Mouse (Mus musculus) CD4-positive, CD25-positive, alpha-beta regulatory T cell, adult 2 months (primary cell): ENCODE measurements around the gene Syn3.
"Not testable (repeated sequence)": the region's sequence is repeated elsewhere in the genome, so short reads cannot be mapped to it uniquely, and the experiment has no call there.

Experiments used
- DNase-seq: peaks from one replicate; pipeline ENCODE4 v3.0.0-alpha.2; 2012; ENCODE audit warnings: low read depth, low spot score

Syn3 gene

DNA sequence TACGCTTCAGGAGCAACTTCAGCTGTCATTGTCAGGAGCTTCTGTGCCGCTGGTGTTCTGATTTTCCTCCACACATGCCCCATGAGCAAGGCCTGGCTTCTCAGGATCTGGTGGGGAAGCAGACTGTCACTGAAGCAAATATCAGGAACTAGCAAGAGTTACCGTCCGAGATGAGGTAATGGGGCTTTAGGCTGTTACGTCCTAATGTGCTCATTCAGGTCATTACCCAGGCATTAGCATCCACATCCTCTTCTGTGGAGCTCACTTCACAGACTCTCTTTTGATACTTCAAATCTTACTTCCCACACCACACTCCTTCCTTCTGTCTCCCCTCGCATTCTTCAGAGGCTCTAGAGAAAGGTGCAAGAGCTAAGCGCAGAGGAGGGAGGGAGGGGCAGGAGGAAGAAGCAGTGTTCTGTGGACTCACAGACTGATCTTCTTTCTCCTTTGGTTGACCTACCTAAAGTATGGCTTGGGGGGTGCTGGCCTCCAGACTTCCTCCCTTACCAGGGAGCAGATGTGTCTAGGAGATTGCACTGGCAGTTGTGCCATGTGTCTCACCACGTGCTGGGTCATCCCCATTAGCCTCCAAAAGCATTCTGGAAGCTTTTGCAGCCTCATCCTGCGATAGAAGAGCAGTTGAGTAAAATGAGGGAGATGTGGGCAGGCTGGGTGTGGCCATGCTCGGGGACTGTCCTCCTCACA, 445.7 kb downstream of the Syn3 start:
- DNase-seq, result no peak

DNA sequence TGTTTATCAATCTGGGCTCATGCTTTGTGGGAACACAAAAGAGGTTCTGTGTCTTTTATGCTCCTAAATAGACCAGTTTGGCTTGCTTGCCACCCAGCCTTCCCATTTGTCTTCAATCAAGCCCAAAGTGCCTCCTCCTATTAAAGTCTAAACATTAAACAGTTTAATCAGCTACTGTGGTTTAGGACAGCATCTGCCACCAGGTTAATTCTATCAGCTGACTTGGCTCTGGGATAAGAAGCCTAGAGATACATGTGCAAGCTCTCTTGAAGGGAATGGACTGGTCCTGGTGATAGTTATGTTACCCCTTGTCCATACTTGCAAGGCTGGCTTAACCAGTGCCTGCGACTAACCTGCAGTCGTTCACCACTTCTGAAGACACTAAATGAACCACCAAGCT, 448.2 kb downstream of the Syn3 start:
- DNase-seq, result no peak

DNA sequence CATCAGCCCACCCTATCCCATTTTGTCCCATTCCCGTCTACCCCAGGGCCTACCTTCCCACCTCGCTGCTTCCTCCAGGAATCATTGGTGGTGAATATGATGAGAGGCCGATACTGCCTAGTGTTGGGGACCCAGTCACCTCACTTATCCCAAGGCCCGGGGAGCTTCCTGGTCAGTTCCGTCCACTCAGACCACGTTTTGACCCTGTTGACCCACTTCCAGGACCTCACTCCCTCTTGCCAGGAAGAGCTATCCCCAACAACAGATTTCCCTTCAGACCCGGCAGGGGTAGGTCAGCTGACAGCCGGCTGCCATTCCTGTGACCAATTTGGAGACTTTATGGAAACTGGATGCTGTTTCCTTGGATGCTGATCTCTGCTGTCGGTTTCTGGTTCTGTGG, 450.9 kb downstream of the Syn3 start:
- DNase-seq, result no peak

DNA sequence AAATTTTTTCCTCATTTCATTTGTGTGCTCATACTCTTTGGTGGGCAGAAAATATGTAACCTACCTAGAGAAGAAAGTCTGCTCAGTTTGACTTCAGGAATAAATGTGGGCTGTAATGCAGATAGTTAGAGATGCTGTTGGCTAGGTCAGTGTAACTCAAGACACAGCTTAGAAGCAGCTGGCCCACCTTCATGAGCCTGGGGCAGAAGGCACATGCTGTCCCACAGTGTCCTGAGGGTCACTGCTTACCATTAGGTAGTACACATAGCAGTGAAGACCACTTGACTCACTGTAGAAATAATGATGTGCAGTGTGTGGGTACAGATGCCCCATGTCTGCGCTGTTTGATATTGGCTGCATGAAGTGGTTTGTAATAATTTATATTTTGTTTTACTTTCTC, 452.3 kb downstream of the Syn3 start:
- no peak for DNase-seq

DNA sequence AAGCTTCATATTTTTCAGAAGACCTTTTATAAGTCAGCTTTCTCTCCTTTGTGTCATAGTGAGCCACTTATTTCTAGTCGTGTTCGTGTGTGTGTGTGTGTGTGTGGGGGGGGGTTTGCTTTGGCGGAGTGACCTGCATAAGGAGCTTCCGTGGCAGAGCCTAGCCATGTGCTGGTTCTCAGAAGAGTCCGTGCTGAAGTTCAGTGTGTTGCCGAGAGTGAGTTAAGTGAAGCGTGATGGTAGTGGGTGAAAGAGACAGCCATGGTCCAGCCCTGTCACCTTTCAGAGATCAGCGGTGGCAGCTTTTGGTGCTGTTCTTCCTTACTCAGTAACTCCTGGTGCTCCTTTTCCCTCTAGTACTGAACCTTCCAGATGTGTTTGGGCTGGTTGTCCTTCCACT, 454.6 kb downstream of the Syn3 start:
- DNase-seq, result no peak

DNA sequence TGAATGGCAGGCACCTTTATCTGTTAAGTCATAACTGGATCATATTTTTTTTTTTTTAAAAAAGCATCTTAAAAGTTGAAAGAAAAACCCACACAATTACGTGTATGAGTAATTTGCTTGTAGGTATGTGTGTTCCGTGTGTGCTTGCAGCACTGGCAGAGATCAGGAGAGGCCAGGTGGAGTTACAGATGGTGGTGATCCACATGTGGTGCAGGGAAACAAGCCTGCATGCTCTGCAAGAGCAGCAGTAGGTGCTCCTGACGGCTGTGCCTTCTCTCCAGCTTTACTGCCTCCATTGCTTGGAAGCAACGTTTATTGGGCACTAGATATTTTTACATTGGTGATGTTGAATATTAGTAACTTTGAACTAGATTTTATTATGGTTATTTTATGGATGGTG, 455.0 kb downstream of the Syn3 start:
- DNase-seq, result no peak

DNA sequence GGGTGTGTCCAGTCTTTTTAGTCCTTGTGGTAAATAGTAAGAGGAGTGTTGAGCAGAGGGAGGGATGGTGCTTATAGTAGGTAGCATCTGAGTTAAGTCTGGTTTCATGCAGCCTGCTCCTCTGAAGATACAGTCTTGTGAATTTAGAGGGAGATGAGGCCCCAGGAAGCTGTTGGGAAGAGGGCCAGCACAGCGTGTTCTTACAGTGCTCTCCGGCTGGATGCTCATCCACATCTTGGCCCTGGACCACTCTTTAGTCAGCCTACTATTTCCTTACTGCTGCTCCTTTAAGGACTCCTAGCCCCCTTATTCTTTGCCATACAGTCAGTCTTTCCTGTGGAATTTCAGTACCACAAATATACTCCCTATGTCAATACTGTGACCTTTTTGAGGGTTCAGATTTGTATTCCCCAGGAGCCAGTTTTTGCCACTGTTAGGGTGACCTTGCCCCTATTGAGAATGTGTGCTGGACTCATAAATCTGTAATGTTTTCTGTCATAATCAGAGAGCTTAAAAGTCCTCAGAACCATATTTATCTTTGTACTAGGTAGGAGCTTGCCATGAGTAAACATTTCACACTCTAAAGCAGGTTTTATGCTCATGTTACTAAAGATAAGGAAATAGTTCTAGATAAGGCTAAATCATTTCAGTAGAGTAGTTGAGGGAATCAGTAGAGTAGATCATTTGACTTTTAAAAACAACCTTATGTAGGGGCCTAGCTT, 464.5 kb downstream of the Syn3 start:
- DNase-seq, result no peak

DNA sequence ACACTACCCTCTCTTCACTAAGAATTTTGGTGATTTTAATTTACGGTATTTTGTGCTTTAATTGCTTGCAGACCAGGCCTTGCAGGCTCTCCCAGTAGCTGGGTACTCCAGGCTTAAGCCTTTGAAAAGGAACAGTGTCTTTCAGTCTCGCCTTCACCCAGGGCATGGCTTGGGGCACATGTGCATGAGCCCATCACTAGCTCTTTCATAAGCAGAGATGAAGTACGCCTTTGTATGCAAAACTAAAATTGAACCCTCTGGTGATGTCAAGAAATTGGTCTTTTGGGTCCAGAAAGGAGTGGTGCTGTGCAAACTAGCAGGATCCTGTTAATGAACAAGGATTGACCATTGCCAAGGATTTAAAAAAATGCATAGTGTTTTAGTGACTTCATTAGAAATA, 466.2 kb downstream of the Syn3 start:
- DNase-seq, result no peak

DNA sequence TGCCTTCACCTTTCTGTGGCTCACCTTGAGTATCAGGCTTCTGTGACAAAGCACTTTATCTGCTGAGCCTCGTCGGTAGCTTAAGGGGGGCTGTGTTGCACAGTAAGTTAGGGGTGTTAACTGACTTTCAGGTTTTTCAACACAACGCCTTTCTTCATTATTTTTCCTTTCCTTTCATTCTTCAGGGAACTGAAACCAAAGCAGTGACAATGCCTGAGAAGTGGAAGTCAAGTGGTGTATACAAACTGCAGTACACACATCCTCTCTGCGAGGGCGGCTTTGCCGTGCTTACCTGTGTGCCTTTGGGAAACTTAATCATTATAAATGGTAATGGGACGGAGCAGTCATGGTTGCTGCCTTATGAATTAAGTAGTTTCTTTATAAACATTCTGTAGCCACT, 468.0 kb downstream of the Syn3 start:
- no peak for DNase-seq

DNA sequence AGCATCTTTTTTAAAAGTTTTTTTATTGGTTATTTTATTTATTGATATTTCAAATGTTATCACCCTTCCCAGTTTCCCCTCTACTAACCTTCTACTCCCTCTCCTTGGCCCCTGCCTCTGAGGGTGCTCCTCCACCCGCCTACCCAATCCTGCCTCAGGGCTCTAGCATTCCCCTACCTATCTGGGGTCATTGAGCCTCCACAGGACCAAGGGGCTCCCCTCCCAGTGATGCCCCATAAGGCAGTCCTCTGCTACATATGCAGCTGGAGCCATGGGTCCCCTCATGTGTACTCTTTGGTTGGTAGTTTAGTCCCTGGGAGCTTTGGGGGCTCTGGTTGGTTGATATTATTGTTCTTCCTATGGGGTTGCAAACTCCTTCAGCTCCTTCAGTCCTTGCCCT, 471.9 kb downstream of the Syn3 start:
- not testable (repeated sequence) for DNase-seq

DNA sequence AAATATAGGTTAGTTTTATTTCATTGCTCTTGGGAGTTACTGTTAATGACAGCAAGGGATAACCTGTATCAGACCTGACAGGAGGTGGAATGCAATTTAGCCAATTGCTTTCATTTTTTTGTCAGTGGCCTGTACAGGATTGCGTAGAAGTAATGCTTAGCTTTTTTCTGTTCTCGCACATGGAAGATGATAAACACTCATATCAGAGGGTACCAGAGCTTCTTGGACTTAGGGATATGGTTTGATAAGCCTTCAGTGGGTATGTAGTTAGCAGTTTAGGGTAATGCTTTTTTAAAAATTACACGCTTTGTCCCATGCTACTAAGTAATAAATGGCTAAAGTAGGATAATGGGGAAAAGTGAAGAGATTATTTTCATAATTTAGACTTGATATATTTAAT, 472.3 kb downstream of the Syn3 start:
- no peak for DNase-seq

DNA sequence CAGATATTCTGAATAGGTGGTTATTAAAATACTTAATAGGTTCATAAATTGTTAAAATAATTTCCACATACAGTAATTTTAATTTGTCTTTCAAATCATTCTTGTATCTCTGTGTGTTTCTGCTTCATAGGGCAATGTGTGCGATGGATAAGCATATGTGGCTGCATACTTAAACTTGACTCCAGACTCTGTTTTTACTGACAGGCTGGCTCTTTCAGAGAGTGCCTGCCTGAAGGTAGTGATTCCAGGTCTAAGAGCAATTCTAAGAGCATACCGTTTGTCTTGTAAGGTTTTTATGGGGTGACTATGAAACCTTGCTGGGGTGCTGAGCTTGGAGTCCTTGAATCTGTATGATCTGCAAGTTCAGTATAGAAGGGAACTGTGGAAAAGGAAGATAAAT, 472.8 kb downstream of the Syn3 start:
- no peak for DNase-seq

DNA sequence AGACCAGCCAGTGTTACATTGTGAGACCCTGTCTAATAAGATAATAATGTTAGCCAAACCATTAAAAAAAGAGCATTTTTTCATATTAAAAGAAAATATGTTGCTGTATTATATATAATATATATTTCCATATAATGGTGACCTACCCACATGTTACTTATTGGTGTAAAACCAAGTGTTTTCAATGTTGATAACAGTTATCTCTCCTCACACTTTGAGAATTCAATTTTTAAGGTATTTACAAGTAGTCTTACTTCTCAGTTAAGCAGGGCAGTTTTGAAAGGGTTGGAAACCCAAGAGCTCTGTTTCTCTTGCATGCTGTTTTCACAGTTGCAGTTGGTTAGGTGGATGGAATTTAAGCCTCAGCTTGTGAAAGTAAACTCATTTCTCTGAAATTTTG, 475.5 kb downstream of the Syn3 start:
- no peak for DNase-seq

DNA sequence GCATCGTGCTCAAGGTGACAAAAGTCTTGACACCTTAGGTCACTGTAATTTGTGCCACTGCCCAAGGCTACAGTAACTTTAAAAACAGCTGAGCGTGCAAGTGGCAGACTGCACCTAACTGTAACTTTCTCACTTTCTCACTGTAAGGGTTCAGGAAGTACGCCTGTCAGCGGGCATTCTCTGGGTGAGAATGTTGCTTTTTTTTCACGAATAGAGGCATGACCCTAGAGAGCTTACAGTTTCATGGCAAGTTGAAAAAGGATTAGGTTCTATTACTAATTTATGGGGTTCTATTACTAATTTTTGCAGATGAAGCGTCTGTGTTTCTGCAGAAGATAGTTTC, 476.3 kb downstream of the Syn3 start:
- no peak for DNase-seq

DNA sequence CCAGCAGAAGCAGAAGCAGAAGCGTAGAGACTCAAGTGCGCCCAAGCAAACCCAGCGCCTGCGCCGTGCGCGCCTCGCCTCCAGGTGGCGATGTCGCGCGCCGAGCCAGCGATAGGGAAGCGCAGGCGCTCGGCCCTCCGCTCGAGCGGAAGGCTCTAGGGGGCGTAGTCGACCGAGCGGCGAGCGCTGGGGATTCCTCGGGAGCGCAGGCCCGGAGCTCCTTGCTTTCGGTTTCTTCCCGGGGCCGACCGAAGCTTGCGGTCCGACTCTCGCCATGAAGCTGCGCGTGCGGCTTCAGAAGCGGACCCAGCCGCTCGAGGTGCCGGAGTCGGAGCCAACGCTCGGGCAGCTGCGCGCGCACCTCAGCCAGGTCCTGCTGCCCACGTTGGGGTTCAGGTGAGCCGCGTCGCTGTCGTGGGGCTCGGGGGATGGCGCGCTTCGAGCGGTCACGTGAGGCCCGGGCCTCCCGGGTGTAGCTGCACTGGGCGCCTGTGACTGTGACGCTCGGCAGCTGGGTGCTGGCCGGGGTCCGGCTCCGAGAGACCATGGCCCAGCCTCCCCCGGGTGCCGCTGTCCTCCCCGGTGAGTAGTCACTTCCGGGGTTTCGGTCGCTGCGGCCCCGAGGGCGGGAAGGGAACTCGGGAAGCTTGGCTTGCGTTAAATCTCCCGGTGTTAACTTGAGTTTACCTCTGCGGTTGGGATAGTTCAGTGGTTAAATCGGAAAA, 476.8 kb downstream of the Syn3 start, which contains the start of gene Fbxo7:
Gene Fbxo7 (plus strand): TSS at position 224 of the 725 bp plus-strand sequence.
- DNase-seq, result peak; percentile 94

DNA sequence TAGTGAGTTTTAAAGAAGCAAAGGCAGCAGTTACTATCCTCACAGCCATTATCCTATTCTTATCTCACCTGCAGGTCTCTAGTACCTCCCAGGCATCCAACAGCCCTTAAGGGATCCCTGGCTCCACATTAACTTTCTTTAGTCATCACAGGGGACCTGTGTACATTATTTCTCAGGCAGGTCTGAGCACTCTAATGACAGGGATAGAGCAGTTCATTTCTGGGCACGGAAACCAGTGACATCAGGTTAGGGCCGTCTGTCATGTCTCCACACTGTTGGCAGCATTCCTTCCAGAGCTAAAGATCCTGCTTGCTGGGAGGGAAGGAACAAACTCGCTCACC, 477.3 kb downstream of the Syn3 start:
- no peak for DNase-seq

DNA sequence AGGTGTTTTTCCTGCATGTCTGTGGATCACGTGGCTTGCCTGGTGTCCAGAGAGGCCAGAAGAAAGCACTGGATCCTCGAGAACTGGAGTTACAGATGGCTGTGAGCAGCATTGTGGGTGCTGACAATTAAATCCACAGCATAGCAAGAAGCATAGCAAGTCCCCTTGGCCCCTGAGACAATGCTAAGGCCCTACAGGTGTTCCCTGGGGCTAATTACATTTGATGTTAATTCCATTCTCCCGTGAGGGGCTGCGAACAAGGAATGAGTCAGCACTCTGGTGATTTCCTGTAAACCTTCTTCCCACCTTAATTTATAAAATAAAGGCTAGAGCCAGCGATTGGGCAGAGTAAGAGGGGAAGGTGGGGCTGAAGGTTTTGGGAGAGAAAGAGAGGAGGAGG, 479.9 kb downstream of the Syn3 start:
- DNase-seq, result no peak

DNA sequence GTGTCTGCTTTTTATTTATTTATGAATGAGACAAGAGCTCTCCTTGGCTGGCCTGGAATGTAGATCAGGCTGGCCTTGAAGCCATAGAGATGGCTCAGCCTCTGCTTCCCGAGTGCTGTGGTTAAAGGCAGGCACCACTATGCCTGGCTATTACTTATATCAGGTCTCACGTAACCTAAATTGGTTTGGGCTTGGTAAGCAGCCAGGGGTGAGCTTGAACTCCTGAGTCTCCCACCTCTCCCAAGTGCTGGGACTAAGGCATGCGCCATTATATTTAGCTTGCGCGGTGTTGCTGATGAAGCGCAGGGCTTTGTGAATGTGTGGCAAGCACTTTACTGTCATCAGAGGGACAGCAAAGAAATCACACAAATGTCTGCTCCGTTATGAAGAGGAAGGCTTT, 480.9 kb downstream of the Syn3 start:
- no peak for DNase-seq

DNA sequence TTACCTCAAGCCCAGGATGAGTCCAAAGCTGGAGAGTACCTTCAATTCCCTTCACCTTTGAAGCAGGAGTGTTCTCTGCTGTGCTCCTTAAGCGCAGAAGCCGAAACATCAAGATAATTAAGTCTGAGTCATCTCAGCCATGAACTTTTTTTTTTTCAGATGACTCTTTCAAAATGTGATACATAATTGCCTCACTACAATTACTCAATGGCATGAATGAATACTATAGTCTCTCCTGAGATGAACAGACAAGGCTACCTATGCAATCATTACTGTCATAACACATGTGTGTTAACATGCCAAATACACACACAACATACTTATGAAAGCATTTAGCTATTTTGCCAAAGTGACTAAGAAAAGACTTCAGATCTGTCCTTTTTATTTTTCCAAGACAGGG, 486.9 kb downstream of the Syn3 start, which contains the start of gene Bpifc:
Gene Bpifc (minus strand): TSS at position 115 of the 400 bp plus-strand sequence.
- DNase-seq, result no peak

DNA sequence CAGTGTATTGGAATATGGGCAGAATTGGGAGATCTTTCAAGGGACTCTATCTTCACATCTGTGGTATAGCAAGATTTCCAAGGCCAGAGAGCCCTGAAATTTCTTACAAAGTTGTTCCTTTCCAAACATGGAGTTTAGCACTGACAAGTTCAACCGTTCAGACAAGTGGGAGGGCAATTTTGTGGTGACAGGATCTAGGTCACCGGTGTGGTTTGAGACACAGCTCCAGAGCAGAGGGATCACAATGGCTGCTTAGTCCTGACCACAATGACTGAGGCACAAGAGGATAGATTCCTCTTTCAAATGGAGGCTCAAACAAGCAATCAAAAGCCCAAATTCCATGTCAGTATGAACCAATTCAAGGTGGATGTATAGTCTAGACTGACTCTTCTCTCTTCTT, 487.5 kb downstream of the Syn3 start:
- DNase-seq, result no peak

DNA sequence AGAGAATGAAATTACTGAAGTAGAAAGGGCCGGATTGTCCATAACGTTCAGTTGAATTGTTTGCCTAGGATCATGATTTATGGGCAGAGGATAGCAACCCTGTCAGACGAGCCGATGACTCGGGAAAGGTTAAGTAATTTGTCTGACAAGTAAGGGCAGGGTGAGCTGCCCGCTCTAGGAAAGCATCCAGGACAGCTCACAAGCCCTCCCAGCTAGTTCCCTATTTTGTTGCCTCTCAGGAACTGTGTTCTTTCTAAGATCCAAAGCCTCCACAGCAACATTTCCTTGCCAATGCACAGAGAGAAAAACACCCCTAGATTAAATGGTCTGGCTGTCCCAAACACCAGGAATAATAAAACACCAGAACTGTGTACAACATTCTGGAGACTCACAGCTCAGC, 488.1 kb downstream of the Syn3 start:
- no peak for DNase-seq

DNA sequence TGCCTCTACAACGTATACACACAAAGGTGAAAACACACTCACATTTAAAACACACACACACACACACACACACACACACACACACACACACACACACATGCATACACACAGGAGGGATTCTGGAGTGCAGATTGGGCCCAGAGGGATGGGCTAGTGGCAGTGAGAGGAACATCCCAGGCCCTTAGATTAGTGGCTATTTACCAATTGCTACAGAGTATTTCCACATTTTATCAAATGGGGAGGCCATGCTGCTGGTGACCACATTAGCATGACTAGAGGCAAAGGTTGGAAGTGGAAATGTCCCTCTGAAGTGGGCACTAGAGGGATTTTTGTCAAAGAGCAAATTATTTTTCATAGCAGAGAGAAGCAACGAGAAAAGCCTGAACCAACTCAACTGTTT, 489.0 kb downstream of the Syn3 start:
- DNase-seq, result no peak

DNA sequence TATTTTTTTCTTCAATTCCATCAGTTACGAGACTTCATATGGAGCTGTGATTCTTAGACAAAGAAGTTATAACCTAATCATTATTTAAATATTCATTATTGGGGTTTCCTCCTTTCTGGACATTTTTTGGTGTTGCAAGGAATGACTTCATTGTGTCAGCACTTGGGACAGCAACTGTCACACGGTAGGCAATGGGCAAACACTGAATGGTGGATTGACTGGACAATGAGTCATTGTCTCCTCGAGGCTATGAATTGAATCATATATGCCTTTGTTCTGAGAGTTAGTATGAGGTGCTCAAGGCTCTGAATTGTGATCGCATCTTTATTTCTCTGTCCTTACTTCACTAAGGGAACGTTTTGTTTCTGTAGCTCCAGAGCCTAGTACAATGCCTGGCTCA, 492.2 kb downstream of the Syn3 start:
- no peak for DNase-seq
